Mouse (Mus musculus): ENCODE results near the gene Wwox.

Gene Wwox

GRCm38 (mm10) chr8:114593424-114594157, 154.1 kb downstream of the Wwox start:
- DNase-seq (ENCODE audit: extremely low spot score, low read depth, low spot score), result no peak

GRCm38 (mm10) chr8:114594811-114595210, 155.4 kb downstream of the Wwox start:
- no peak for DNase-seq (ENCODE audit: extremely low spot score, low read depth, low spot score)

GRCm38 (mm10) chr8:114599555-114599954, 160.1 kb downstream of the Wwox start:
- peak; percentile 42 for DNase-seq (ENCODE audit: extremely low spot score, low read depth, low spot score)

GRCm38 (mm10) chr8:114600196-114600595, 160.7 kb downstream of the Wwox start:
- DNase-seq (ENCODE audit: extremely low spot score, low read depth, low spot score), result no peak

- DNase-seq (ENCODE audit: extremely low spot score, low read depth, low spot score), result no peak
These were observed 163.6 kb downstream of the Wwox start for GRCm38 (mm10) chr8:114603046-114603445.

- no peak for DNase-seq (ENCODE audit: extremely low spot score, low read depth, low spot score)
These were observed 164.1 kb downstream of the Wwox start for GRCm38 (mm10) chr8:114603561-114603960.

- DNase-seq (ENCODE audit: extremely low spot score, low read depth, low spot score), result no peak
These were observed 164.9 kb downstream of the Wwox start for GRCm38 (mm10) chr8:114604315-114604714.

GRCm38 (mm10) chr8:114605651-114606050, 166.2 kb downstream of the Wwox start:
- no peak for DNase-seq (ENCODE audit: extremely low spot score, low read depth, low spot score)

- DNase-seq (ENCODE audit: extremely low spot score, low read depth, low spot score), result no peak
These were observed 169.9 kb downstream of the Wwox start for GRCm38 (mm10) chr8:114609330-114609729.

- no peak for DNase-seq (ENCODE audit: extremely low spot score, low read depth, low spot score)
These were observed 171.6 kb downstream of the Wwox start for GRCm38 (mm10) chr8:114611075-114611474.

- DNase-seq (ENCODE audit: extremely low spot score, low read depth, low spot score), result no peak
These were observed 172.6 kb downstream of the Wwox start for GRCm38 (mm10) chr8:114612091-114612490.

- DNase-seq (ENCODE audit: extremely low spot score, low read depth, low spot score), result no peak
These were observed 176.0 kb downstream of the Wwox start for GRCm38 (mm10) chr8:114615413-114615812.

GRCm38 (mm10) chr8:114615908-114616307, 176.5 kb downstream of the Wwox start:
- DNase-seq (ENCODE audit: extremely low spot score, low read depth, low spot score), result no peak

GRCm38 (mm10) chr8:114618908-114619508, 179.6 kb downstream of the Wwox start:
- DNase-seq (ENCODE audit: extremely low spot score, low read depth, low spot score), result no peak

- no peak for DNase-seq (ENCODE audit: extremely low spot score, low read depth, low spot score)
These were observed 185.9 kb downstream of the Wwox start for GRCm38 (mm10) chr8:114625402-114625801.

GRCm38 (mm10) chr8:114626897-114627296, 187.4 kb downstream of the Wwox start:
- DNase-seq (ENCODE audit: extremely low spot score, low read depth, low spot score), result no peak

- no peak for DNase-seq (ENCODE audit: extremely low spot score, low read depth, low spot score)
These were observed 190.3 kb downstream of the Wwox start for GRCm38 (mm10) chr8:114629719-114630118.

GRCm38 (mm10) chr8:114631087-114631486, 191.6 kb downstream of the Wwox start:
- no peak for DNase-seq (ENCODE audit: extremely low spot score, low read depth, low spot score)

GRCm38 (mm10) chr8:114634151-114634550, 194.7 kb downstream of the Wwox start:
- no peak for DNase-seq (ENCODE audit: extremely low spot score, low read depth, low spot score)

- DNase-seq (ENCODE audit: extremely low spot score, low read depth, low spot score), result no peak
These were observed 195.4 kb downstream of the Wwox start for GRCm38 (mm10) chr8:114634669-114635410.

GRCm38 (mm10) chr8:114636376-114636775, 196.9 kb downstream of the Wwox start:
- DNase-seq (ENCODE audit: extremely low spot score, low read depth, low spot score), result no peak

GRCm38 (mm10) chr8:114641809-114642208, 202.4 kb downstream of the Wwox start:
- no peak for DNase-seq (ENCODE audit: extremely low spot score, low read depth, low spot score)

Data from hindlimb bud, embryonic 11.5 days (tissue).